Mouse (Mus musculus) adrenal gland, adult 8-10 months (tissue): Measurements from ENCODE around the gene Kif2b. TPM values are rescaled to one million over a fixed set of nuclear protein-coding genes. Genes with fewer than 3 reads are reported as not detected.

Source experiments
- DNase-seq: peaks from one replicate; pipeline ENCODE4 v3.0.0; 2022
- total RNA-seq, 4 experiments: library from RNA; stranded (reverse); gene quantifications; 2 replicates each; pipeline ENCODE4 v1.2.4; 2022

Kif2b gene
- total RNA-seq: not detected

GRCm38 (mm10) chr11:91577317-91577716 is at the start of gene Kif2b:
Kif2b (minus strand) TSS chr11:91577558.
- no peak for DNase-seq

DNA sequence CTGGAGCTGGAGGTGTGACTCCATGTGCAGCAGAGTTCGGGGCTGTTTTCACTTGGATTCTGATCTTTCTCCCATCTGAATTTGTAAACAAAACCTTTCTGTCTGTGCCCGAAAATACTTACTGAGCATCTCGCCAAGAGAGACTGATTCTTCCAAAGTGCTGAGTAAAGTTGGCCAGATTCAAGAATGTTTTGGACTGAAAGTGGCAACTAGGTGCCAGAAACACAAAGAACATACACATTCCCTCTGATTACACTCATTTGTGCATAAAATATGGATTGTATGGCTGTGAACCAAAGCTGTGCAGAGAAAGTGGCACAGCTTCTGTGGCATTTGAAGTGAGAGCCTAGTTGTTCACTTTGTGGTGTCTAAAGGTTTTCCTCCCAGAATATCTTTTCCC is 15.7 kb upstream of the Kif2b start:
- no peak for DNase-seq

DNA sequence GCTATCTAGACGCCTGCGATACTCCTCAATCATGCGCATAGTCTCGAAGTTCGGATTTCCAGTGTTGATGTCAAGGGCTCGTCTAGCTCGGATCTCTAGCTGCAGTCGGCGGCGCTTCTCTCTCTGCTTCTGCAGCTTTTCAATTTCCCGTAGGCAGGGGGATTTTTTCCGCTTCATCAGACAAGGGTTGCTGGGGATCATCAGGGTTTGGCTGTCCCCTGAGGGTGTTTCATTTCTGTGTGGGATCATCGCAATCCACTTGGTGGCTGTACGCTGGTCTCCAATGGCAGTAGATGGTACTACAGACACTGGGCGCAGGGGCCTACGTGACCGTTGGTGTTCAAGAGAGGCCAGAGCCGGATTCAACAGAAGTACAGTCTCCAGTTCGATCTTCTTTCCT is 502 bp downstream of the Kif2b start:
- no peak for DNase-seq

DNA sequence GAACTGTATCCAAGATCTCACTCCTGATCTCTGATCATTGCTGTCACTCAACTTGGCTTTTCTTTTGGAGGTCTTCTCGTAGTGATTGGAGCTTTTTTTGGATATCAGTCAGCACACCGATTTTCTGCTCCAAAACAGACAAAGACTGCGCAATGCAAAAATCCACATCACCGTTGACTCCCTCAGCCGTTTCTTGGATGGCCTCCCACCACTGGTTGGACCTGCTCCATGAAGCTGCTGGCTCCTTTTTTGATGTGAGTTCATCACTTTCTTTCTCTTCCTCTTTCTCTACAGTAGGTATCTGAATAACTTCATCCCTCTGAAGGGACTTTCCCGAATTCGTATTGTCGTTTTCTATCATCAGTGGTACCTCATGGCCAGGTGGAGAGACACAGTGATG is 2.0 kb downstream of the Kif2b start:
- DNase-seq: no peak

DNA sequence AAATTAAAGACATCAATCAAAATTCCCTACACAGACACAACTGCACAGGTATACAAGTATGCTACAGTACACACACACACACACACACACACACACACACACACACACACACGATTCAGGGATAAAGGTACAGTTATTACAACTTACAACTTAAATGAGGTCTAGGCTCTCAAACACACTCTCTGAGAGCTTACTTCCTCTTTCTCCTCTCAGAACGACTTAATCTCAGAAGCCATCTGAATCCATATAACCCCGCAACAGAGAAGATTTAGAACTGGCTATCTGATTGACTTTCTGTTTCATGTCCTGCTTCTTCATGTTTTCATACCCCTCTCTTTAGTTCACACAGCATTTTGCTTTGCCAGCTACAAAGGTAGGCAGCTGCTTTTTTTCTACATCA is 2.9 kb downstream of the Kif2b start:
- DNase-seq: no peak

DNA sequence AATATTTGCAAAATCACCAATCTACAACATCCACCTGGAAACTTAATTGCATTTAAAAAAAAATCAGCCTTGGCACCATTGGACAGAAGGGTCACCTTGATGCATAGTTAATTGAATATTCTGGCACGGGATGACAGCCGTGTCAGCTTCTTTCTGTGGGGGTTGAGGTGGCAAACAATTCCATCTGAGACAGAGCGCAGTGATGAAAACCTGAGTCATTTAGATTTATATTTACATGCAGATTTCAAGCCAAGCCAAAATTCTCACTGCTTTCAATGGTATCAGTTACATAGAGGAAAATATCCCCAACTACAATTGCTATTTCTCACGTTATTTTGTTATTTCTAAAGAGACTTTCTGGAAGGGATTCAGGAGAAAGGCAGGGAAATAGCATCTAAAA is 46.6 kb downstream of the Kif2b start:
- no peak for DNase-seq
